Mouse (Mus musculus) MEL (cell line): ENCODE data around the gene Rflnb. TPM values are rescaled to one million over a fixed set of nuclear protein-coding genes. Genes with fewer than 3 reads are reported as not detected.

Source experiments
- DNase-seq: peaks from one replicate; pipeline ENCODE4 v3.0.0; 2011; ENCODE audit warnings: low read depth, low spot score
- H3K27ac ChIP-seq: 2 replicates; pipeline ENCODE4 v1.5.1; 2012; ENCODE audit warnings: low read depth, mild to moderate bottlenecking, control low read depth, low read length, moderate library complexity; ENCODE audit not compliant: control insufficient read depth
- H3K27me3 ChIP-seq, 2 experiments: fragments of 150-350 bp in 1 of 2; sonication (generic) in 1 of 2; 2 replicates each; pipeline ENCODE4 v1.6.1; 2012; ENCODE audit warnings: low read length in 2 of 2, mild to moderate bottlenecking in 2 of 2, improper control_type of control experiment in 1 of 2, moderate library complexity in 1 of 2; ENCODE audit not compliant: insufficient read depth in 2 of 2, control insufficient read depth in 1 of 2
- H3K36me3 ChIP-seq, 2 experiments: 2 replicates each; pipeline ENCODE4 v1.6.1; 2012 to 2014; ENCODE audit warnings: low read length in 2 of 2, improper control_type of control experiment in 1 of 2, inconsistent platforms in 1 of 2, mild to moderate bottlenecking in 1 of 2; ENCODE audit not compliant: insufficient read depth in 2 of 2, control insufficient read depth in 1 of 2
- H3K4me1 ChIP-seq, 2 experiments: fragments of 150-350 bp in 1 of 2; sonication (generic) in 1 of 2; 2 replicates each; pipeline ENCODE4 v1.6.1; 2012; ENCODE audit warnings: low read length in 2 of 2, improper control_type of control experiment in 1 of 2, mild to moderate bottlenecking in 1 of 2; ENCODE audit not compliant: insufficient read depth in 2 of 2, control insufficient read depth in 1 of 2
- H3K4me3 ChIP-seq, 2 experiments: fragments of 150-350 bp in 1 of 2; sonication (generic) in 1 of 2; 2 replicates each; pipeline ENCODE4 v1.5.1; 2012; ENCODE audit warnings: low read depth in 2 of 2, low read length in 2 of 2, mild to moderate bottlenecking in 2 of 2, moderate library complexity in 2 of 2, control low read depth in 1 of 2, improper control_type of control experiment in 1 of 2; ENCODE audit not compliant: control insufficient read depth in 1 of 2, insufficient read depth in 1 of 2
- H3K79me2 ChIP-seq: 2 replicates; pipeline ENCODE4 v1.6.1; 2012; ENCODE audit warnings: mild to moderate bottlenecking, low read length, moderate library complexity; ENCODE audit not compliant: control insufficient read depth, poor library complexity, insufficient read depth
- H3K9ac ChIP-seq: 2 replicates; pipeline ENCODE4 v1.6.1; 2012; ENCODE audit warnings: low read depth, mild to moderate bottlenecking, control low read depth, low read length, moderate library complexity; ENCODE audit not compliant: control insufficient read depth, poor library complexity, severe bottlenecking
- H3K9me3 ChIP-seq: fragments of 150-350 bp; sonication (generic); replicated peaks from 2 replicates; pipeline ENCODE4 v1.6.1; 2012; ENCODE audit warnings: mild to moderate bottlenecking, low read length, improper control_type of control experiment, moderate library complexity; ENCODE audit not compliant: insufficient read depth
- BHLHE40 ChIP-seq: IDR thresholded peaks from 2 replicates; pipeline ENCODE4 v1.6.1; 2012; ENCODE audit warnings: low read depth, mild to moderate bottlenecking, inconsistent platforms, low read length, improper control_type of control experiment, borderline replicate concordance
- CHD2 ChIP-seq: IDR thresholded peaks from 2 replicates; pipeline ENCODE4 v1.6.1; 2011; ENCODE audit warnings: low read length, improper control_type of control experiment
- E2F4 ChIP-seq: IDR thresholded peaks from 2 replicates; pipeline ENCODE4 v1.6.1; 2011; ENCODE audit warnings: low read depth, low read length, improper control_type of control experiment, borderline replicate concordance
- EP300 ChIP-seq, 2 experiments: IDR thresholded peaks; 2 replicates each; pipeline ENCODE4 v1.6.1; 2011; ENCODE audit warnings: improper control_type of control experiment in 2 of 2, low read length in 2 of 2, low read depth in 1 of 2, mild to moderate bottlenecking in 1 of 2
- ETS1 ChIP-seq: IDR thresholded peaks from 2 replicates; pipeline ENCODE4 v1.6.1; 2012; ENCODE audit warnings: low read depth, mild to moderate bottlenecking, inconsistent platforms, low read length, improper control_type of control experiment, moderate library complexity
- GABPA ChIP-seq: IDR thresholded peaks from 2 replicates; pipeline ENCODE4 v1.6.1; 2012; ENCODE audit warnings: low read depth, mild to moderate bottlenecking, inconsistent platforms, low read length, improper control_type of control experiment, moderate library complexity
- GATA1 ChIP-seq: IDR thresholded peaks from 2 replicates; pipeline ENCODE4 v1.6.1; 2011; ENCODE audit warnings: low read depth, low read length, improper control_type of control experiment
- HCFC1 ChIP-seq: IDR thresholded peaks from 2 replicates; pipeline ENCODE4 v1.6.1; 2012; ENCODE audit warnings: low read depth, mild to moderate bottlenecking, inconsistent platforms, low read length, improper control_type of control experiment, moderate library complexity
- MAX ChIP-seq: IDR thresholded peaks from 2 replicates; pipeline ENCODE4 v1.6.1; 2011; ENCODE audit warnings: low read length, improper control_type of control experiment
- MEF2A ChIP-seq: IDR thresholded peaks from 2 replicates; pipeline ENCODE4 v1.6.1; 2014; ENCODE audit warnings: low read depth, mild to moderate bottlenecking, inconsistent platforms, low read length, improper control_type of control experiment; ENCODE audit not compliant: poor library complexity, insufficient replicate concordance, severe bottlenecking; ENCODE audit errors: extremely low read depth
- MXI1 ChIP-seq: IDR thresholded peaks from 2 replicates; pipeline ENCODE4 v1.6.1; 2011; ENCODE audit warnings: mild to moderate bottlenecking, low read depth, low read length, improper control_type of control experiment
- MYB ChIP-seq: IDR thresholded peaks from 2 replicates; pipeline ENCODE4 v1.6.1; 2011; ENCODE audit warnings: mild to moderate bottlenecking, low read depth, low read length, improper control_type of control experiment
- MYC ChIP-seq: IDR thresholded peaks from 2 replicates; pipeline ENCODE4 v1.6.1; 2011; ENCODE audit warnings: low read depth, mild to moderate bottlenecking, low read length, improper control_type of control experiment, moderate library complexity
- NRF1 ChIP-seq: IDR thresholded peaks from 2 replicates; pipeline ENCODE4 v1.6.1; 2014; ENCODE audit warnings: low read depth, mild to moderate bottlenecking, inconsistent platforms, low read length, improper control_type of control experiment, moderate library complexity; ENCODE audit not compliant: poor library complexity, insufficient read depth, severe bottlenecking
- POLR2A ChIP-seq, 2 experiments: IDR thresholded peaks; 2 replicates each; pipeline ENCODE4 v1.6.1; 2011 to 2012; ENCODE audit warnings: low read length in 2 of 2, mild to moderate bottlenecking in 2 of 2, control low read depth in 1 of 2, improper control_type of control experiment in 1 of 2, low read depth in 1 of 2, moderate library complexity in 1 of 2; ENCODE audit not compliant: control insufficient read depth in 1 of 2, insufficient read depth in 1 of 2, poor library complexity in 1 of 2
- POLR2AphosphoS2 ChIP-seq: IDR thresholded peaks from 2 replicates; pipeline ENCODE4 v1.6.1; 2011; ENCODE audit warnings: low read length, improper control_type of control experiment
- POLR2AphosphoS5 ChIP-seq: IDR thresholded peaks from 2 replicates; pipeline ENCODE4 v1.6.1; 2012; ENCODE audit warnings: low read depth, borderline replicate concordance, mild to moderate bottlenecking, inconsistent platforms, low read length, moderate library complexity, mixed read lengths
- RAD21 ChIP-seq: IDR thresholded peaks from 2 replicates; pipeline ENCODE4 v1.6.1; 2011; ENCODE audit warnings: mild to moderate bottlenecking, low read depth, low read length, improper control_type of control experiment
- RCOR1 ChIP-seq: IDR thresholded peaks from 2 replicates; pipeline ENCODE4 v1.6.1; 2012; ENCODE audit warnings: low read depth, mild to moderate bottlenecking, inconsistent platforms, low read length, improper control_type of control experiment
- SIN3A ChIP-seq: IDR thresholded peaks from 2 replicates; pipeline ENCODE4 v1.6.1; 2012; ENCODE audit warnings: low read length, improper control_type of control experiment, inconsistent platforms
- TAL1 ChIP-seq: IDR thresholded peaks from 2 replicates; pipeline ENCODE4 v1.6.1; 2012; ENCODE audit warnings: mild to moderate bottlenecking, inconsistent platforms, low read length, moderate library complexity, mixed read lengths
- TBP ChIP-seq: IDR thresholded peaks from 2 replicates; pipeline ENCODE4 v1.8.0; 2011; ENCODE audit warnings: low read depth, low read length, improper control_type of control experiment
- UBTF ChIP-seq: IDR thresholded peaks from 2 replicates; pipeline ENCODE4 v1.6.1; 2012; ENCODE audit warnings: low read depth, mild to moderate bottlenecking, inconsistent platforms, low read length, improper control_type of control experiment, moderate library complexity, borderline replicate concordance; ENCODE audit not compliant: insufficient read depth
- USF1 ChIP-seq: IDR thresholded peaks from 2 replicates; pipeline ENCODE4 v1.6.1; 2014; ENCODE audit warnings: low read depth, mild to moderate bottlenecking, inconsistent platforms, low read length, improper control_type of control experiment, moderate library complexity
- USF2 ChIP-seq, 2 experiments: IDR thresholded peaks; 2 replicates each; pipeline ENCODE4 v1.6.1; 2011 to 2012; ENCODE audit warnings: improper control_type of control experiment in 2 of 2, low read length in 2 of 2, borderline replicate concordance in 1 of 2, inconsistent platforms in 1 of 2, low read depth in 1 of 2, mild to moderate bottlenecking in 1 of 2; ENCODE audit not compliant: insufficient read depth in 1 of 2
- ZC3H11A ChIP-seq: IDR thresholded peaks from 2 replicates; pipeline ENCODE4 v1.6.1; 2012; ENCODE audit warnings: low read depth, mild to moderate bottlenecking, inconsistent platforms, low read length, improper control_type of control experiment
- ZKSCAN1 ChIP-seq: IDR thresholded peaks from 2 replicates; pipeline ENCODE4 v1.6.1; 2012; ENCODE audit warnings: low read depth, mild to moderate bottlenecking, inconsistent platforms, low read length, improper control_type of control experiment, moderate library complexity
- ZMIZ1 ChIP-seq: IDR thresholded peaks from 2 replicates; pipeline ENCODE4 v1.6.1; 2012; ENCODE audit warnings: low read depth, mild to moderate bottlenecking, inconsistent platforms, low read length, improper control_type of control experiment, moderate library complexity
- ZNF384 ChIP-seq: IDR thresholded peaks from 2 replicates; pipeline ENCODE4 v1.6.1; 2012; ENCODE audit warnings: low read depth, mild to moderate bottlenecking, inconsistent platforms, low read length, improper control_type of control experiment
- polyA plus RNA-seq, 2 experiments: library from polyadenylated mRNA; stranded (reverse) in 1 of 2; unstranded in 1 of 2; fragments of >175 nt in 1 of 2; fragments of >200 nt in 1 of 2; gene quantifications; 2 replicates each; pipeline versions ENCODE4 v1.2.1 to v1.2.4; 2012; ENCODE audit warnings: low replicate concordance in 2 of 2, low read depth in 1 of 2; ENCODE audit not compliant: insufficient read length in 2 of 2, insufficient read depth in 1 of 2, missing spikeins in 1 of 2
- total RNA-seq: library from RNA; depleted of rRNA; stranded (reverse); fragments of 300-350 nt; gene quantifications from 2 replicates; pipeline ENCODE4 v1.2.3, GENCODE M21; 2012

The Rflnb gene
- total and polyA plus RNA-seq, 3 experiments, result 7.4 to 8.7 TPM; not detected in 1

- Histone ChIP-seq H3K27me3 (no peaks in the 10 kb centered on the region), H3K27ac (no peak overlapping the region), H3K36me3 (peaks cover 0 to 4% of the 10 kb centered on the region in 2 experiments; a peak in 2 of 4 replicates), H3K9ac (no peak overlapping the region), H3K4me1 (peaks cover 2 to 13% of the 10 kb centered on the region in 2 experiments; a peak in 3 of 4 replicates), H3K9me3 (no peaks in the 10 kb centered on the region), H3K4me3 (no peak overlapping the region), H3K79me2 (no peaks in the 10 kb centered on the region)
- DNase-seq, result no peak
- TF ChIP-seq BHLHE40, result no peak
- no peak for TF ChIP-seq MYC
- TF ChIP-seq GATA1, result no peak
- no peak for TF ChIP-seq NRF1
- TF ChIP-seq USF1, result no peak
- TF ChIP-seq MXI1, result no peak
- no peak for TF ChIP-seq ZNF384
- TF ChIP-seq E2F4, result no peak
- TF ChIP-seq UBTF, result no peak
- TF ChIP-seq TAL1, result no peak
- no peak for TF ChIP-seq ETS1
- TF ChIP-seq MAX, result no peak
- TF ChIP-seq GABPA, result no peak
- TF ChIP-seq ZKSCAN1, result no peak
- TF ChIP-seq CHD2, result no peak
- TF ChIP-seq POLR2AphosphoS2, result no peak
- no peak for TF ChIP-seq EP300 (IDR thresholded peaks at IDR 0.05; ENCODE audit: low read depth in 1 of 2, low read length in 2 of 2)
- no peak for TF ChIP-seq POLR2AphosphoS5
- no peak for TF ChIP-seq SIN3A
- no peak for TF ChIP-seq POLR2A (IDR thresholded peaks at IDR 0.05; ENCODE audit: control insufficient read depth in 1 of 2, insufficient read depth in 1 of 2, low read depth in 1 of 2, low read length in 2 of 2, poor library complexity in 1 of 2)
Measured at GRCm38 (mm10) chr11:75972916-75973567, 54.5 kb downstream of the Rflnb start.

GRCm38 (mm10) chr11:75972188-75972587 lies 55.4 kb downstream of the Rflnb start:
- no peak for TF ChIP-seq ZC3H11A
- no peak for TF ChIP-seq TBP
- TF ChIP-seq MEF2A, result no peak
- TF ChIP-seq ZMIZ1, result no peak
- no peak for TF ChIP-seq MYB
- no peak for TF ChIP-seq HCFC1
- TF ChIP-seq RCOR1, result no peak
- no peak for TF ChIP-seq GABPA
- TF ChIP-seq RAD21, result no peak
- no peak for TF ChIP-seq CHD2
- TF ChIP-seq TAL1, result no peak
- TF ChIP-seq GATA1, result no peak
- TF ChIP-seq MAX, result no peak
- TF ChIP-seq UBTF, result no peak
- TF ChIP-seq ETS1, result no peak
- TF ChIP-seq USF2 (IDR thresholded peaks at IDR 0.05; ENCODE audit: borderline replicate concordance in 1 of 2, insufficient read depth in 1 of 2, low read depth in 1 of 2, low read length in 2 of 2), result no peak
- no peaks in the 10 kb centered on the region for H3K9me3 ChIP-seq
- H3K36me3 ChIP-seq, result peaks cover 0 to 4% of the 10 kb centered on the region in 2 experiments; a peak in 2 of 4 replicates
- H3K27me3 ChIP-seq, result no peaks in the 10 kb centered on the region
- H3K79me2 ChIP-seq, result no peaks in the 10 kb centered on the region
- H3K4me3 ChIP-seq, result no peak overlapping the region
- DNase-seq, result no peak
- no peak overlapping the region for H3K27ac ChIP-seq
- peaks cover 2 to 13% of the 10 kb centered on the region in 2 experiments; a peak in 3 of 4 replicates for H3K4me1 ChIP-seq
- H3K9ac ChIP-seq, result no peak overlapping the region
